Mouse (Mus musculus): Measurements from ENCODE around the gene Alg9.

Gene Alg9

DNA sequence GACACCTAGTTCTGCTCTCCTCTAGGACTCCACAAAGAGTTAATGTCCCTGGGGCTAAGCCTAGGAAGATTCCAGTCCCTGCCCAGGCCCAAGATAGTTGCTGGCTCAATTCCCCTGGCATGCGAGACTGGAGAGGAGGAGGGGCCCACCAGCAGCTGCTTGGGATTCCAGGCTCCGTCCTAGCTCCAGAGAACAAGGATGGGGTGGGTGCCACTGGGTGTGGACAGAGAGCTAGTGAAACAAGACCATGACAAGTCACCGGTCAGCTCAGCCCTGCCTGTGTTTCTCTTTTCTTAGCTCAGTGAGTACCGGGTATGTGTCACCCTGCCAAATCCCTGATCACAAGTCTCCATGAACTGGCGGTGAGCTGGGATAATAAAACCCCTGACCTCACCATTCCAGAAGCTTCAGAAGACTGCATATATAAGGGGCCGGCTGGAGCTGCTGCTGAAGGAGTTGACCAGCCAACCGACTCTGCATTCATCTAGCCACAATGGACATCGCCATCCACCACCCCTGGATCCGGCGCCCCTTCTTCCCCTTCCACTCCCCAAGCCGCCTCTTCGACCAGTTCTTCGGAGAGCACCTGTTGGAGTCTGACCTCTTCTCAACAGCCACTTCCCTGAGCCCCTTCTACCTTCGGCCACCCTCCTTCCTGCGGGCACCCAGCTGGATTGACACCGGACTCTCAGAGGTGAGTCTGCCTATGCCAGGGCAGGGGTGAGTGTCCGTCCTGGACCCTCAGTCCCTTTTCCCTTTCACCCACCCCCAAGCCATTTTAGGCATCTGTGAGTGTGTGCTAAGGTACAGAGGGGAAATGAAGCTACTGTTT lies 21.8 kb upstream of the Alg9 start:
- in situ Hi-C loops (cut with MboI; ENCODE audit: low pct_unique_long_range_greater_than_20kb in 1 of 2, low sequenced_read_pairs in 2 of 2, unreplicated experiment in 1 of 2): no loop called here

DNA sequence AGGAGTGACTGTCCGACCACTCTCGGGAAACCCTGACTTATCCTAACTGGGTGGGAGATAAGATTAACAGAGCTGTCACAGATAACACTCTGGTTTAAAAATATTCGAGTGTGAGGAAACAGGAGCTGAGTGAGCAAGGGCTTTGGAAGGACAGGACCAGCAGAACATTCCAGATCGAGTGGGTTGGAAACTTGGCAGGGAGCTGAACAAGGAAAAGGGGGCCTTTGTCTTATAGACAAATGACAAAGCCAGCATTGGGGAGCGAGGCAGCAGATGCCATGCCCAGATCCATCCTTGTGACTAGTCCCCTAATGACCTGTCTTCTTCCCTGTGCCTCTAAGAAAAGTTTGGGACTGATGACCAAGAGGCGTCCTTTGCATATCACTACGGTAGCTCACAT lies 20.9 kb upstream of the Alg9 start:
- in situ Hi-C loops (cut with MboI; ENCODE audit: low pct_unique_long_range_greater_than_20kb in 1 of 2, low sequenced_read_pairs in 2 of 2, unreplicated experiment in 1 of 2): no loop called here

DNA sequence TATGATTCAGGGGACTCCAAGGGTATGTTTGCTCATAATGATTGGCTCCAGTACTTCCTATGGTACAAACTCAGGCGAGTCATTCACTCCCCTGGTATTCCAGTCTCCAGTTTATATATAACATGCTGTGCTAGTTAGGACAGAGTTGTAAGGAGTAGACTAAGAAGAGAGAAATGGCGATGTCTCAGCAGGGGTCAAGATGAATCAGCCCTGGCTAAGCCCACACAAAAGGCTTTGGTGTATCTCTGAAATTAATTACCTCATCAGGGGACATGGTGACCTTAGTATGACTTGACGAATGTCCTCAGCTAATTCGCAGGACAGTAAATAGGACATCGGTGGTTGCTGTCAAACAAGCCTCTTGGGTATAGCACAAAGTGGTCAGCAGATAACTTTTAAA lies 18.1 kb upstream of the Alg9 start:
- in situ Hi-C loops (cut with MboI; ENCODE audit: low pct_unique_long_range_greater_than_20kb in 1 of 2, low sequenced_read_pairs in 2 of 2, unreplicated experiment in 1 of 2): no loop called here

DNA sequence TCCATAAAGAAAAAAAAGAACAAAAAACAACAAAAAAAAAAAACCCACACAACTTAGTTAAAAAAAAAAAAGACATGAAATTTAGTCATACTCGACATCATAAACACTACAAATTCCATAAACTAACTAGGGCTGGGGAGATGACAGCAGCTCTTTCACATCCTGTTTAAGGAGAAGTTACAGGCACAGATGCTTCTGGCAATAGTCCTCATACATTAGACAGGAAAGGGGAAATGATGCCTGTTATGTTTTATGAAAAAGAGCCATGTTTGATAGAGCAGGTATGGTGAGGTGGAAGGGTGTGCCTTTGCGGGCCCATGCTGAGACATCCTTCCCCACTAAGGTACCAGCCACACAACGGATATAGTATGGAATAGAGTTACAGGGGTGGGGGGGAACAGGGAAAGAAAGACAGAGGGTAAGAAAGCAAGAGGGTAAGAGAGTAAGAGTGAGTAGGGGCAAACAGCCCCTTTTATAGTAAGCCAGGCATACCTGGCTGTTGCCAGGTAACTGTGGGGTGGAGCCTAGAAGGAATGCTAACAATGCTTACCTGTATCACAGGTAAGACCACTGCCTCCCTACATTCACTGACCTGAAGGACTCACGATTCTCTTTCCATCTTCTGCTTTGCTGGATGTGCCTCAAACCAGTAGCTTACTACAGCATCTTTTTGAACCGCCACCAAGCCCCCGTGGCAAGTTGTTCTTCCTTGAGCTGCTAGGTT lies 13.1 kb upstream of the Alg9 start:
- in situ Hi-C loops (cut with MboI; ENCODE audit: low pct_unique_long_range_greater_than_20kb in 1 of 2, low sequenced_read_pairs in 2 of 2, unreplicated experiment in 1 of 2): no loop called here

DNA sequence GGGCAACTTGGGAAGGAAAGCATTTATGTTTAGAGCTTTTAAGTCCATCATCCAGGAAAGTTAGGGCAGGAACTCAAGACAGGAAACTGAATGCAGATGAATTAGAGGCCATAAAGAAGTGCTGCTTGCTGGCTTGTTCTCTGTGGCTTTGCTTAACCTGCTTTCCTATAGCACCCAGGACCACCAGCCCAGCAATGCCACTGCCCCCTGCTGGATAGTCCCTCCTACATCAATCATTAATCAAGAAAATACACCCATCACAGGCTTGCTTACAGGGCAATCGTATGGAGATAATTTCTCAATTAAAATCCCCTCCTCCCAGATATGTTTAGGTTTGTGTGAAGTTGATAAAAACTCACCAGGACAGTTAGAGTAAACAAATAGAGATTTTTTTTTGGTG lies 11.5 kb upstream of the Alg9 start:
- in situ Hi-C loops (cut with MboI; ENCODE audit: low pct_unique_long_range_greater_than_20kb in 1 of 2, low sequenced_read_pairs in 2 of 2, unreplicated experiment in 1 of 2): no loop called here

DNA sequence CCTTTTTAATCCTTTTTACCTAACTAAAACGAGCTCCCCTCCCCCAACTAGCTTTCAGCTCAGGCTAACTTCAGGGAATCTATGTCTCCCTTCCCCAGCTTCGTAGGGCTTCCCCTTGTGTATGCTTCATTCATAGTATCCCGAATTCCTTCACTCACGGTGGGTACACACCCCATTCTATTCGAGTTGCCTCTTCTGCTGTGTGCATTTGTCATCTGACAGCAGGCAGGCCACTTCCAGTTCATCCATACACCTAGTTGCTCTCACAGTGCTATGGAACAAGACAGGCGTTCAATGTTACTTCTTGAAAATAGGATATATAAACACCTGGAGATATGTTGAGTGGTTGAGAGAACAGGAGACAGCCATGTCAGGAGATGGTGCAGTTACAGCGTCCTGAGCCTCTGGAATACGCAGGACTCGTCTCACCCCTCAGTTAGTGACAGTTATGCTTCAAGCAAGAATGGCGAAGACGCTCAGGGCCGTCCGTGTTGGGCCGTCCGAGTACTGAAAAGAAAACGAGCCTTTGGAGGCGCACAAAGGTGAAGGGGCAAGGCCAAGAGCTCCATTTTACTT lies 7.2 kb upstream of the Alg9 start:
- in situ Hi-C loops (cut with MboI; ENCODE audit: low pct_unique_long_range_greater_than_20kb in 1 of 2, low sequenced_read_pairs in 2 of 2, unreplicated experiment in 1 of 2): no loop called here

DNA sequence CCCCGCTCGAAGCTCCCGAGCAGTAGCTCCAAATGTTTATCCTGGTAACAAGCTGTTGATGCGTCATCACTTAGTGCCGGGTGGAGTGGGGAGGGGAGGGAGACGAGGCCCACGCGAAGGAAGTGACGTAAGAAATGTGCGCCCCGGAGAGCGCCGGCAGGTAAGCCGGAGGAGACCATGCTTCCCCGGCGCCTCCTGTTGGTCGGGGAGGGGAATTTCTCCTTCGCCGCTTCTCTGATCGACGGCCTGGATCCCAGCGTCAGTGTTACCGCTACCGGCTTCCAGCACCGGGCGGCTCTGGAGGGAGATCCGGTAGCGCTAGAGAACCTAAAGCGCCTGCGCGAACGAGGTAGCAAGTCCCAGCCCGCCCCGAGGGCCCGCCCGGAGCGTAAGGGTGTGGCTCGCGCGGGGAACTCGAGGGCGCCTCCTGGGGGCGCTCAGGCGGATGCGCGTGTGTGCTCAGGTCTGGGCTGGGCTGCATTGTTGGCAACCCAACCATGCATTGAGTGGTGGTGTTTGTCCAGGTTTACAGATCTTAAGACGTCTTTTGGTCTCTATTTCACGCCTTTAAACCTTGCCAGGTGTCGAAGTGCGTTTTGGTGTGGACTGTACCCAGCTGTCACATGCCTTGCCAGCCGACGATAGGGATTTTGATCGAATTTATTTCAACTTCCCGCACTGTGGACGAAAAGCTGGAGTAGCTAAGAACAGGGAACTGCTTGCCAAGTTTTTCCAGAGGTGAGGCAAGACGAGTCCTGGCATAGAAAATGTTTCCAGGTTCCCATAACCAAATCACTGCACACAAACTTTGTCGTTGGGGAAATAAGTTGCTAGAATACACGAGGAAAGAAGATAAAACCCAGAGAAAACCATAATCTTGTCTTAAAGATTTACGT lies 6.5 kb upstream of the Alg9 start, which contains the start of gene Fdxacb1:
Gene Fdxacb1 (plus strand): TSS at position 130 of the 896 bp plus-strand sequence.
- in situ Hi-C loops (cut with MboI; ENCODE audit: low pct_unique_long_range_greater_than_20kb in 1 of 2, low sequenced_read_pairs in 2 of 2, unreplicated experiment in 1 of 2): no loop called here

DNA sequence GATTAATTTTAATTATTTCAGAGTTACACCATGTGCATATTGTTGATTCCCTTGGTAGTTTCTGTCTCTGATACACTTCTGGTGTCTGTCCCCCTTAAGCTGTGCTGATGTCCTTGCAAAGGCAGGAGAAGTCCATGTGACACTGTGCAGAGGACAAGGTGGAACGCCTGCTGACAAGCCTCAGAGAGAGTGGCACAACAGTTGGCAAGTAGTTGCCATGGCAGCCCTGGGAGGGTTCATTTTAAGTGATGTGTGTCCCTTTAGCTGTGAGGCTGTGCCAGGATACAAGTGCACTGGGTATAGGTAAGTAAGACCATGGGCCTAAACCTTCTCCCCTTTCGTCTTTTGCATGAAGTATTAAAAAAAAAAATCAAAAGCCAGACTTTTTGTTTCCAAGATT lies 4.8 kb upstream of the Alg9 start:
- in situ Hi-C loops (cut with MboI; ENCODE audit: low pct_unique_long_range_greater_than_20kb in 1 of 2, low sequenced_read_pairs in 2 of 2, unreplicated experiment in 1 of 2): no loop called here

DNA sequence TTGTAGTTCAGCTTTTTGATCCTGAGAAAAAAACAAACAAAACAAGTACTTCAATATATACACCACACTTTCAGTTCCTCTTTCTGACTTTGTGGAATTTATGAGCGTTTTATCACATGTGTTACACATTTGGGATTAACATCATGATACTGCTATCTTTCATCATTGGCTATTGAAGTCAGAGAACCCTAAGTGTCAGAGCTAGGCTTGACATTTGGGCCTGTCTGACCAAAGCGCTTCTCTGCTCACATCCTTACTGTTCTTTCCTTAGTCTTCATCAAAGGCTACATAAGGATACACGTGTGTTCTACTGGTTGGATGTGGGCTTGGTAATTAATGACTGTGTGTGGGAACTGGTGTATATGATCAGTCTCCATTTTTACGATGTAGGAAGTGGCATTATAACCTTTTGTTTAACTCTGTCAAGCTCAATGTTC lies 775 bp upstream of the Alg9 start:
- in situ Hi-C loops (cut with MboI; ENCODE audit: low pct_unique_long_range_greater_than_20kb in 1 of 2, low sequenced_read_pairs in 2 of 2, unreplicated experiment in 1 of 2): no loop called here

DNA sequence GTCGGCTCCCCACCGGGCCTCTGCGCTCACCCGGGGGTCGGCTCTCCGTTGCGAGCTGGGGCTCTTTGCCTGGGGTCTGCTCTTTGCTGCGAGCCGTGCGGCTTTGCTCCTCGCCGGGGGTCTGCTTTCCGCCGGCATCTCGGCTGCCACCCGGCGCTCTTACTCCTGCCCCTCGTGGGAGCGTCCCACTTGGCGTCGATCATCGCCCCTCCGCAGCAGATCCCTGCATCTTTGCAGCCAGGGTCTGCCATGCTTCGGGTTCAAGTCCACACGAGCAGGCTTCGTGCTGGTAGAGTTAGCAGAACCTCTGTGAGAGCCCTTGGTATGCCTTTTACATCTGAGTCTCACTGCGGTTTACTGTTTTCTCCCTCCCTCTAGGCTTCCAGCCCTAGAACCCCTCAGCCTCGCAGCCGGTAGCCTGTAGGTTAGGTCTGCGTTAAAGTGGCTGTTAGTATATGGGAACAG lies 875 bp downstream of the Alg9 start:
- in situ Hi-C loops (cut with MboI; ENCODE audit: low pct_unique_long_range_greater_than_20kb in 1 of 2, low sequenced_read_pairs in 2 of 2, unreplicated experiment in 1 of 2): no loop called here

DNA sequence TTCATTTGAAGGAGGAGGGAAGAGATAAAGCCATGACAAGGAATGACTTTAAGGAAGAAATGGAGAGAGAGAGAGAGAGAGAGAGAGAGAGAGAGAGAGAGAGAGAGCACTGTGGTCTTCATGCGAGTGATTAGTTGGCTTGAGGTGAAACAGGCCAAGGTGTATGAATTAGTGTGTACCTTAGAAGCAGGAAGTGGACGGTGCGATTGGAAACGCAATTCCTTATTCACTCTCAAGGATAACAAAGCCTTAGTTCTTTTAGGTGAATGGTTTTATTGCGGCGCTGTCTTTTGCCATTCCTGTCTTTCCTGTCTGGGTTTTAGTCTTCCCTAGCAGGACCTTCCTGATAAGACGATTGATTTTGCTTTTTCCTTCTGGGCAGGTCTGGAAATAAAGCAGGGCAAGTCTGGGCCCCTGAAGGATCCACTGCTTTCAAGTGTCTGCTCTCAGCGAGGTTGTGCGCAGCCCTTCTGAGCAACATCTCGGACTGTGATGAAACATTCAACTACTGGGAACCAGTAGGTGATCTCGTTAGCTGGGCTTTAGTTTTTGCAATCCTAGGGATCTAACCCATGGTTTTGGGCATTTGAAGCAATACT lies 1.4 kb downstream of the Alg9 start:
- in situ Hi-C loops (cut with MboI; ENCODE audit: low pct_unique_long_range_greater_than_20kb in 1 of 2, low sequenced_read_pairs in 2 of 2, unreplicated experiment in 1 of 2): no loop called here

DNA sequence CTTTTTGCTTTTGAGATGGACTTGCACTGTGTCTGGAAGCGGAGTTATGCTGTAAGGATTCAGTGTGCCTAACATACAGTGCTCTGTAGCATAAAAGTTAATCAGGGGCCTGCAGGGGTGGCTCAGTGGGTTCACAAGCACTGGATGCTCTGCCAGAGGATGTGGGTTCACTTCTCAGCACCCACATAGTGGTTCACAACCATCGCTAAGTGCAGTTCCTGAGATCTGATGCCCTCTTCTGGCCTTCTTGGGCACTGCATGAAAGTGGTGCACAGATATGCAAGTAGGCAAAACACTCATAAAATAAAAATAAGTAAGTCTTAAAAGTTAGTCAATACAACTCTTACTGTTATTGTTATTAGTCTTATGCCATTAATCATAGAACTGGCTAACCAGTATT lies 7.3 kb downstream of the Alg9 start:
- in situ Hi-C loops (cut with MboI; ENCODE audit: low pct_unique_long_range_greater_than_20kb in 1 of 2, low sequenced_read_pairs in 2 of 2, unreplicated experiment in 1 of 2): loop anchor here in 1 of 2 experiments (10.0 kb wide), 1 partner anchor 107 kb away; no protein-coding TSS in a partner anchor

DNA sequence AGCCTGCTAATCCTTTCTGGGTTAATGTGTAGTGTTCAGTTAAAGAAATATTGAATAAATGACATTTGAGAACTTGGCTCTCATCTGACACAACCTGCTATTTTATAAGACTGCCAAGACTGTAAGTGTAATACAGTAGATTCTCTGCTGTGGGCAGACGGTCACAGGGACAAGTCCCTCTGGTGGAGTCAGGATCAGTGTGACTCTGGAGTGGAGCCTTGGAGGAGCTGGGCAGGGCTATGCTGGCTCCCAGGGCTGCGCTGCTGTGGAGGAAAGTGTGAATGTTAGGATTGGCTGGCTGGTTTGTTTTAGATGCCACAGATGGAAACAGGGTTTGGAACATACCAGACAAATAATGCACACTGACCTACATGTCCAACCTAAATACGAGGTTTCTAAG lies 20.4 kb downstream of the Alg9 start:
- in situ Hi-C loops (cut with MboI; ENCODE audit: low pct_unique_long_range_greater_than_20kb in 1 of 2, low sequenced_read_pairs in 2 of 2, unreplicated experiment in 1 of 2): no loop called here

DNA sequence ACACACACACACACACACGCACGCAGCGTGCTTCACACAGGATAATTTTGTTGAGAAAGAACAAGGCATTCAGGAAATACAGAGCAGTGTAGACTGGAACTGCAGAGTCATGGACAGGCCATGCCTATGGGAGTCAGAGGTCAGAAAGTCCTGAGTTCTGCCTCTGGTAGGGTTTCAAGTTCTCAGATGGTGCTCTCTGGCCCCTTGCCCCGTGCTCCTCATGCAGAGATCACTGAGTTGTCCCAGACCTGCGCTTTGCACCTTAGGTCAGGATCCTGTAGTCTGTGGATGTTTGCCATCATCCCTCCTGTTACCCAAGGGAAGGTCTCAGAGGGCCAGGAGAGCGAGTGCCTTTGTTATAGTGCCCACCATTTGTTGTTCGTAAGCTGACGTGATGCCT lies 22.0 kb downstream of the Alg9 start:
- in situ Hi-C loops (cut with MboI; ENCODE audit: low pct_unique_long_range_greater_than_20kb in 1 of 2, low sequenced_read_pairs in 2 of 2, unreplicated experiment in 1 of 2): no loop called here

DNA sequence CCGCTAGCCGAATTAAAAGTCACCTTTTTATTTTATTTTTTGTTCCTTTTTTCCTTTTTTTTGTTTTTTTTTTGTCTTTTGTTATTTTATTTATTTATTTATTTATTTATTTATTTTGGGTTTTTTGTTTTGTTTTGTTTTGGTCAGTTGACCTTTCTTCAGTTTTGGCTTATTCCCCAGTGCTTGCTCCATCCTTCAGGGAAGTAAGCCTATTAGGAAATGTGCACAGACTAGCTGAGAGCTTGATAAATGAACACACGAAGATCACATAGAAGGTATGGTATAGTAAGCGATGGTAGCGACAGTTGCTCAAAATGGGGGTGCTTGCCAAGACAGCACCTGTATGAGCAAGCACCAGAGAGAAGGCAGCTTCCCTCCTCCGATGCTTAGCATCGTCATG lies 22.8 kb downstream of the Alg9 start:
- in situ Hi-C loops (cut with MboI; ENCODE audit: low pct_unique_long_range_greater_than_20kb in 1 of 2, low sequenced_read_pairs in 2 of 2, unreplicated experiment in 1 of 2): no loop called here

DNA sequence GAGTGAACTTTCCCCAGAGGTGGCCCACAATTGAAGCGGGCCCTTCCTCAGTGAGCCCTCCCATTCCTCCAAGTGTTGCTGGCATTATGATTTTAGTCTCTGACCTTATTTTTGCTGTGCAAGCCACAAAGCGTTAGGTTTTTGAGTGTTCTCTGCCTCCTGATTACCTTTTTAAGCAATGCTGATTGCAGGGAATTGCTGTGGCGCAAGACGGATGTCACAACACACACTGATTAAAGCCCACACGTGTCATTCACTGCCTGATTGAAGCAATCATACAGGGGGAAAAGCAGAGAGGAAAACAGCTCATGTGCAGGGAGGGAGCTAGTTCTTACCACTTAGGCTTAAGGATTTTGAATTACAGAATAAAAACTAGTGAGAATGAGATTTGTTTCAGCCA lies 23.5 kb downstream of the Alg9 start:
- in situ Hi-C loops (cut with MboI; ENCODE audit: low pct_unique_long_range_greater_than_20kb in 1 of 2, low sequenced_read_pairs in 2 of 2, unreplicated experiment in 1 of 2): no loop called here

DNA sequence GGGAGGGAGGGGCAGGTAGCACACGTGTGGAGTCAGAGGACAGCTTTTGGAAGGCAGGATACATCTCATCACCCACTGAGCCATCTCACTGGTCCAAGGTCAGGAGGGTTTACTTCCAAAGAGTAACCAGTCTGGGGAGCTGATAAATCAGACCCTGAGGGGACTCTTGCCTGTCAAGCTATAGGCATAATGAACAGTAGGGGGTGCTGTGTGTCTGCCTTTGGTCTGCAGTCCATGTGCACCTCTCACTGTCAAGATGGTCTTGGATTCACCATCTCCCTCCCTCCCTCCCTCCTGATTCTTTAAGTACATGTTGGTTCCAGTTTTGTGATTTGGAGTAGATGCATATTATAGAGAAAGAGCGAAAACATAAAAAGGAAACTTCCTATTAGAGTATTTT lies 26.2 kb downstream of the Alg9 start:
- in situ Hi-C loops (cut with MboI; ENCODE audit: low pct_unique_long_range_greater_than_20kb in 1 of 2, low sequenced_read_pairs in 2 of 2, unreplicated experiment in 1 of 2): no loop called here

DNA sequence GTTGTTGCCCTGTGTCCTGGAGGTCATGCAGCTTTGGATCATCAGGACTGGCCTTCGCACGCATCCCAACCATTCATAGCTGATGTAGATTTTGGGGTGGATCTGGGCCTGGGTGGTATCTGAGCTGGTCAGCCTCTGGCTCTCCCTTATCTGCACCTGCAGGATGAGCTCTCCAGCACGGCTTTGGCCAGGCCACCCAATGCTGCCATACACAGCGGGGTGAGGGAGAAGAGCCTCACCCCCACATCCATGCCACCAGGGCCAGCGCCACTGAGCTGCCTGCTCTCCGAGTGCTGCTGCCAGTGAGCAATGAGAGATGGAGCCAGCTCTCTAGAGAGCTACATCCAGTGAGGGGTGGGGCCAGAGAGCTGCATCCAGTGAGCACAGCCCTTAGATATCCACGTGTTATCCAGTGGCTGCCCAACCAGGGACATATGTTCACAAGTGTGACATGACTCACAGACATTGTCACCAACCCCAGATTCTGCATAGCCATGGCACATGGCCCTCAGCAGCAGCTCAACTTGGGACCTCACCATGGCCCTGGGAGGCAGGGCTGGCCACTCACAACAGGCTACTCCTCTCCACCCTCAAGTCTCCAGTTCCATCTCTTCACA lies 28.3 kb downstream of the Alg9 start:
- in situ Hi-C loops (cut with MboI; ENCODE audit: low pct_unique_long_range_greater_than_20kb in 1 of 2, low sequenced_read_pairs in 2 of 2, unreplicated experiment in 1 of 2): no loop called here
